Mouse (Mus musculus): Measurements from ENCODE around the gene Hlf.

Gene Hlf

GRCm38 (mm10) chr11:90370789-90371291 lies 19.9 kb downstream of the Hlf start:
- no peak for DNase-seq (ENCODE audit: low read depth)

DNA sequence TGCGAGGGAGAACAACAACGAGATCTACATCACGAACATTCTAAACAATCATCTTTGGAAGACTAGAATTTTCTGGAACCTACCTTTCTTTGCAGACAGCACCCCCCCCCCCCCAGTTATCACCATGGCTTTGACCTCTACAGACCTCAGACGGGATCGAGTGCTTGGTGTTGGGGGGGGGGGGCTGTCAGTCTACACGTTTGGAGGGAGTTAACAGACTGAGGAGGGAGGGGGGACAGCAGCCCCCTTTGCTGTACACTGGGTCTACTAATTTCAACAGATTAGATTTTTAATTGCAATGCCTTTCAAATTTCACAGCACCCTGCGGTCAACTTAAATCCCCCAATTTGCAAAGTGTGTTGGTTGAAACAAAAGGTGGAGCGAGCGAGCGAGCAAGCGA lies 20.3 kb downstream of the Hlf start:
- DNase-seq (ENCODE audit: low read depth): no peak

DNA sequence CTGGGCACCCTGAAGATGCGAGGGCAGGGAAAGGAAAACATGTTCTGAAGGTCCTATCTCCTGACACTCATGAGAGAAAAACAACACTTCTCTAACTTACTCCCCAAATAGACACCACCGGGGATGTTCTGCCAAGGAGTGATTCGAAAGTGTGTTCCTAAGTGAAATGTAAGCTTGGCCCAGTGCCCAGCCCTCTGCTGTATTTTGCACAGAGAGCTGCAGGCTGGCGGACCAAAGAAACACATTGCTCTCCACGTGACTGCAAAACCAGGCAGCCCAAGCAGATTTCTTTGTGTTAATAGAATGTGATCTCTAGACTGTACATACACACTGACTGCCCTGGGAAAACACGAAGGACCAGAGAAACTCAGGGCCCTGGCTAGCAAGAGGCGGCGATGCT lies 21.1 kb downstream of the Hlf start:
- DNase-seq (ENCODE audit: low read depth): peak; percentile 95

- DNase-seq (ENCODE audit: low read depth): peak; percentile 48
These were observed 21.6 kb downstream of the Hlf start for GRCm38 (mm10) chr11:90369115-90369514.

DNA sequence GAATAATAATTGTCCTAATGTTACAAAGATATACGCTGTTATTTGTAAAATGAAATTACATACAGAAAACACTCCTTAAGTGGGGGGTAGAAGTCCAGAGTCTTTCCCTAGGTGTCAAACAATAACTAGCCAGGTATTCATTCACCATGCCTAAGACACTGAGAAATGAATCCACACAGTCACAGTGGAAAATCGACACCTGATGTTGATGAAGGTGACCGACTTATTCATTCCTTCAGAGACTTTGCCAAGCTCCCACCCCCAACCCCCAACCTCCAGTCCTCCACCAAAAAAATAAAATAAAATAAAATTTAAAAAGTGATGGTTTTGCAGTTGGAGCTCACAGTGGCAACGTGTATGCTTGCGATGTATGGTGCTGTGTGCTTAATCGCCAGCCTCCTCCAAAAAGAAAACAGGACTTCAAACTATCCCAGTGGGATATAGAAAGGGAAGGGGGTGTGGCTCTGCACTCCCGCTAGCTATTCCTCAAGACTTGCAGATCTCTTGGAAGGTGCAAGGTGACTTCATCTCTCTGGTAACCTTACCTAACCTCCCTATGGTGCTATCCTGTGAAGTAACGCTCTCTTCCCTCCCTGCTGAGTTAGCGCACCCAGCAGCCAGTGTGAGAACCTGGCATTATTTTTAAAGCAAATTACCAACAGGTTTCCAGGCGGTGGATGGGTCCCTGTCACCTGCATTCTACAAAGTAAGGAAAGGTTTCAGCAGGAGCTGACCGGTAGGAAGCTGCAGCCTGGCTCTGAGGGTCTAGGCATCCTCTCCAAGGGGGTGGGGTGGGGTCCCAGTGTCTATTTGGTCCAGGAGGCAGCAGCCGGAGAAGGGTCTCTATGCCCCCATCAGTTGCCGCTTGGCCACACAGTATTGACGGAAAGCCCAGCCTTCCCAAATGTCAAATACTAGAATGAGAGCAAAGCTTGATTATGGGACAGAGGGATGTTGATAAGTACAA lies 22.5 kb downstream of the Hlf start:
- no peak for DNase-seq (ENCODE audit: low read depth)

DNA sequence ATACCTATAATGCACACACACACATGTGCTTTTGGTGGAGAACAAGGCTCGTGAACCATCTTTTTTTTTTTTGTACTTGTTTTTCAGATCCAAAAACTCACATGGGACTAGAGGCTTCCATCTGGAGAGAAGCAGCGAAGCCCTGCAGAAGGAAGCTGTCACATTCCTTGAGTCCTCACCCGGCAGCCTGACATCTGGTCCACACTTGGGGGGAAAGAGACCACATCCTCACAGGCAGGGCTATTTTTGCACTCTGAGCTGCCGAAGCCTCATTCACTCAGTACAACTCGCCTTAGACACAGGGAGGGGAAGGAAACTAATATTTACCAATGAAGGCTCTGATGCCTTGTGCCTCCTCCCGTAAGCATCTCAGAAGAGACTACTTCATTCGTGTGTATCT lies 25.8 kb downstream of the Hlf start:
- DNase-seq (ENCODE audit: low read depth): no peak

DNA sequence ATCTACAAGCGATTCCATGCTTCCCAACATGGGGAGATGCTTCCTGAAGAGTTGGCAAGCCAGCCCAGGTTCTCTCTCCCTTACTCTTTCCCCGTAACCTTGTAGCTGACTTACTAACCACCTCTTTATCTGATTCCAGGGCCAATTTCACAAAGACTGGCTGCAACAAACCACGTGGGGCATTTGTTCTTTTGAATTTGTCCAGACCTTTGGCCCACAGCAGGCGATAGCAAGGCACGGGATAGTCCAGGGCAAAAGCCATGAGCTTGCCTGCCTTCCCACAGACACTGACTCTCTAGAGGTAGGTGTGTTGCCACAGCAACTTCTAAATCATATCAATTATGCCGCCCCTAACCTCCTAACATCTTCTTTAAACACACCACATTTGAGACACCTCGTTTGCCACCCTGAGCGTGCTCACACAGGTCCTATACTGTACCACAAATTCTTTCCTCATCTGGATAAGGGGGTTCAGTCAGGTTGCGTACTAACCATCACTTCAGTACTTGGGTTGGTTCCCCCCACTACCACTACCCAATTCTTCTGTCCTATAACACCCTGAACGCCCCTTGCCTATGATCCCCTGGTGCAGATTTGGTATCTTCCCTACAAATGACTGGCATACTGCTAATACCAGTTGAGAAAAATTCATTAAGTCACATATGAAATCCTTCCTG lies 26.7 kb downstream of the Hlf start:
- DNase-seq (ENCODE audit: low read depth): no peak

DNA sequence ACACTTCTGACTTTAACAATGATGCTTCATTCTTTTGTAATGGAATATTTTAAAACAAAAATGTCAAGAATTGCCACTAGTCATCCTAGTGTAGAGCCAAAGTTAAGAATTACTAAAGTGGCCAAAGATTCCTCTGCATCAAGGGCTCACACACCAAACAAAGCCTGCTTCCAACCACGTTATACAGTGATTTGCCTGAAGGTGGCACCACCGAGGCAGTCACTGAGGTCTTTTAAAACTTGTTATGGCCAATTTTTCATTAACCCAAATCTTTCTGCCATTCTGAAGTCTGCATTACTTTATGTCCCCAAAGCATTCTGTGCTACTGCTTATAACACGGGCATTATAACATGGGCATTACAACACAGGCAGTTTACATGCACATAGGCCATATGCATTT lies 27.3 kb downstream of the Hlf start:
- peak; percentile 68 for DNase-seq (ENCODE audit: low read depth)

DNA sequence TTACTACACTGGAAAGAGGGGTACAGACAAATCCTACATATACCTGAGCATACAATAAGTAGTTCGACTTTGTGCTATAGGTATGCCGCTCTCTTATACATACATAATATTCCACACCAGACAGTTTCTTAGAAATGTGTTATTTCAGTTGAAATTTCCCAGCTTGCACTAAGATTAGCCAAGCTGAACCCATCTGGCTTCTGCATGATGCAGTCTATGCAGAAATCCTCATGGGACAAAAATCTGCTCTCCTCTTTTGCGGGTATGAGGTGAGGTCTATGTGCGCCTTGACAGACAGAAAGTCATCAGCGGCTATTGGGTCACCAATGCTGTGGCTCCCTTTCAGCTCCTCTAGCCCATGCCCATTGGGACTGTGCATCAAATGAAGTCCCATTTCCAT lies 30.2 kb downstream of the Hlf start:
- no peak for DNase-seq (ENCODE audit: low read depth)

- DNase-seq (ENCODE audit: low read depth): no peak
These were observed 32.6 kb downstream of the Hlf start for GRCm38 (mm10) chr11:90358063-90358462.

DNA sequence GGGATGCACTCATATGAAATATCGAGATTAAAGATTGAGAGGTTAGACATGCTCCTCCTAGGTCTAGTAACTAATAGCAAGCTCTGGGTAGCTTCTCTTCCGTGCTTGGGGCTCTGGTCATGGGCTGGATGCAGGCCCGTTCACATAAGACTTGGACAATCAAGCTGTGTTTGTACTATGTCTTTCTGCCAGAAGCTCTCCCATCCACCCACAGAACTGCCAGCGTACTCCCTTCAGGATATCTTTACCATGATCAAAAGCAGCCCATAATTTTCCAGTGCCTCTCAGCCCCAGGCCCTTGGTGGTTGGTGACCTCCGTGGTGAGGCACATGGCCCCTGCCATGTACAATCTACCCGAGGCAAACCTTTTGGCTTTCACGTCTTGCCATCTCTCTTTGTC lies 33.3 kb downstream of the Hlf start:
- DNase-seq (ENCODE audit: low read depth): no peak

- no peak for DNase-seq (ENCODE audit: low read depth)
These were observed 34.0 kb downstream of the Hlf start for GRCm38 (mm10) chr11:90356495-90357304.

- no peak for DNase-seq (ENCODE audit: low read depth)
These were observed 34.7 kb downstream of the Hlf start for GRCm38 (mm10) chr11:90356036-90356435.

- peak; percentile 97 for DNase-seq (ENCODE audit: low read depth)
These were observed 35.4 kb downstream of the Hlf start for GRCm38 (mm10) chr11:90355270-90355681.

GRCm38 (mm10) chr11:90352696-90353095 lies 38.0 kb downstream of the Hlf start:
- DNase-seq (ENCODE audit: low read depth): peak; percentile 82

DNA sequence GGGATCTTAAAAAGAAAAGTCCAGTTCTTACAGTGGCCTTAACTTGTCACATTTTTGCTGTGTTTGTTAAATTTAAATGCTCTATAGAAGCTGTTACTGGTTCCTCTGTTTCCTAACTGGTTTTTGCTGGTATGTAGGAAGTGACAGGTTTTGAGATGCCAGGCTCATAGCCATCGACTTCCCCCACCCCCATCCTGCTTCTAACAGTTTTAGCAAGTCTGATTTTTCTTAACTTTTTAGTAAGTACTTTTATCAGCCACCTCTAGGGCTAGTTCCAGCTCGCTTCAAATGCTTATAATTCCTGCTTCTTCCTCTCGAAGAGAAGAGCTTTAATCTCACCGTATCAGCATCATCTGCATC lies 40.6 kb downstream of the Hlf start:
- DNase-seq (ENCODE audit: low read depth): no peak

GRCm38 (mm10) chr11:90349486-90350152 lies 41.1 kb downstream of the Hlf start:
- DNase-seq (ENCODE audit: low read depth): no peak

DNA sequence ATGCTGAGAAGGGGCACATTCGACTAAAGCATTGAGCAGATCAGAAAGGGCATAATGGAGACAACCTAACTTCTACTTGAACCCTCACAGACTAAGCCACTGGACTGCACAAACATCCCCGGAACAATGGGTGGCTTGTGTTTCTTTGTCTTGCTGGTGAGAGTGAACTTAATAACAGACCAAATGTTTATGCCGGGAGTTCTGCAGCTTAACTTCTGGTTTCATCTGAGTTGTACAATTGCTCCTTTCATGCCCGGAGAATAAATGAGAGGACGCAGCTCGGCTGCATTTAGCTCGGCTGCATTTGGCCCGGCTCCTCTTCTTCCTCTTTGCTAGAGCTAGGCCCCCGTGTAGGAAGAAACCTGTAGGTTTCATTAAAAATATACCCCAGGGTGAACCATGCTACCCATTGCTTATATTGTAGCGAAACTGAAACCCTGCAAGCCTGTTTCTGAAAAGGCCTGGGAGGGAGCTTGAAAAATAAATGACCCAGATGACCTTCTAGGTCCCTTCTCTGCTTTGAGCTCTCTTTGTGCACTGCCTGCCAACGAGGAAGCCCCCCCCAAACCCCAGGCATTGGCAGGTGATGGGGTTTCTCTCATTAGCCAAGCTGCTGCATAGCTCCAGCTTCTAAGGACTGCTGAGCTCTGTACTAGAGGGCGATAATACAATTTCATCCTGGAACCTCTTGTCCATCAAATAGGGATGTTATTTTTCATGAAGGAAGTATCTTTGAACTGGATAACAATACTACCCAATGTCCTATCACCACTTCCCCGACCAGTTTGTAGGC lies 42.8 kb downstream of the Hlf start:
- no peak for DNase-seq (ENCODE audit: low read depth)

DNA sequence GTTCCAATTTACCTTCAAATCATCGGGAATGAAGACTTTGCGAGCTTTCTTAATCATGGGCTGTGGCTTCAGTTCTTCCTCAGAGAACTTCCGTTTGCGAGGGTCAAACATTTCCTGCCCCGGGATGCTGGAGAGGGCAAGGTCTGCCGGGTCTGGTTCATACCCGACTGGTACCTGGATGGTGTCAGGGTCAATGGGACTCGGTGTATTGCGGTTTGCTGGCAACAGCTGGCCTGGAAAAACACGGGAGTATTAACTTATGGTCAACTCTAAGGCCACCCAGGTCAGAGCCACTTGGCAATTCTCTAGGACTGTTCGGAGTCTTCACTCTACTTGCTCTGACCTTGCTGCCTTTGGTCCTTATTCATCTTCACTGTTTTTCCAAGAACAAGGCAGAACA lies 44.9 kb downstream of the Hlf start:
- DNase-seq (ENCODE audit: low read depth): no peak

GRCm38 (mm10) chr11:90342858-90343257 lies 47.8 kb downstream of the Hlf start:
- no peak for DNase-seq (ENCODE audit: low read depth)

GRCm38 (mm10) chr11:90342267-90342666 lies 48.4 kb downstream of the Hlf start:
- no peak for DNase-seq (ENCODE audit: low read depth)

Measured in NIH3T3 (cell line).